Mouse (Mus musculus): ENCODE data around the gene Slc5a10.

DNA sequence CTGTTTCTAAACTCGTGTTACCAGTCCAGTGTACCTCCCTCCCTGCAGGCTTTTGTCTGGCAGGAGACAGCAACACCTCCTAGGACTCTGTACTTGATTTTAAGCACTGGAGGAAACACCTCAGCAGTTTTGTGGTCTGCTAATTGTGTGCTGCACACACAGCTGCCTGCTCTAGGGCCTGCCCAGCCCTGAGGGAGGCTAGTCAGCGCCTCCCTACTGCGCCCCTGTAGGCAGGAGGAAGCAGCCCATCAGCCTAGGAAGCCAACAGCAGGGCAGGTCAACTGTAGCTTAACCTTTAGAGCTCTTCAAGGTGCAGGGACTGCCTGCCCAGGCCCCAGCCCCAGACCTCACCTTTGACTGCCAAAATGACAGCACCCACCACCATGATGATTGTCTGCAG lies 11.7 kb downstream of the Slc5a10 start:
- TF ChIP-seq POLR2A (IDR thresholded peaks at IDR 0.05; ENCODE audit: control insufficient read depth, extremely low read depth, insufficient read depth, low read length, poor library complexity) (no peak), CTCF (IDR thresholded peaks at IDR 0.05; ENCODE audit: borderline replicate concordance, control insufficient read depth, extremely low read depth, insufficient read depth, low read length, poor library complexity) (no peak)
